Mouse (Mus musculus) small intestine, adult 2 months (tissue): Measurements from ENCODE around the gene Wrnip1. TPM values are rescaled to one million over a fixed set of nuclear protein-coding genes. Genes with fewer than 3 reads are reported as not detected.
"Not testable (repeated sequence)": the region's sequence is repeated elsewhere in the genome, so short reads cannot be mapped to it uniquely, and the experiment has no call there.

Experiments
- H3K27ac ChIP-seq: fragments of 200-500 bp; 2 replicates; pipeline ENCODE4 v1.5.1; 2012; ENCODE audit warnings: low read depth, low read length, control low read depth, inconsistent platforms; ENCODE audit not compliant: insufficient read depth
- H3K27me3 ChIP-seq: fragments of 200-500 bp; 2 replicates; pipeline ENCODE4 v1.6.1; 2012; ENCODE audit warnings: mild to moderate bottlenecking, moderate library complexity, low read length, inconsistent platforms; ENCODE audit not compliant: control insufficient read depth, insufficient read depth
- H3K36me3 ChIP-seq: fragments of 200-500 bp; 2 replicates; pipeline ENCODE4 v1.6.1; 2012; ENCODE audit warnings: mild to moderate bottlenecking, low read length, control low read depth, inconsistent platforms; ENCODE audit not compliant: control insufficient read depth, insufficient read depth
- H3K4me1 ChIP-seq: fragments of 200-500 bp; 2 replicates; pipeline ENCODE4 v1.6.1; 2012; ENCODE audit warnings: low read length, inconsistent platforms, mixed read lengths; ENCODE audit not compliant: control insufficient read depth, insufficient read depth, insufficient read length
- H3K4me3 ChIP-seq: fragments of 200-500 bp; 2 replicates; pipeline ENCODE4 v1.5.1; 2012; ENCODE audit warnings: low read depth, mild to moderate bottlenecking, control low read depth, inconsistent platforms, low read length, moderate library complexity
- CTCF ChIP-seq: fragments of 200-500 bp; IDR thresholded peaks from 2 replicates; pipeline ENCODE4 v1.5.1; 2012; ENCODE audit warnings: low read depth, mild to moderate bottlenecking, control low read depth, inconsistent platforms, low read length, moderate library complexity, mixed read lengths; ENCODE audit not compliant: insufficient replicate concordance, insufficient read length; ENCODE audit errors: extremely low read depth
- POLR2A ChIP-seq: fragments of 200-500 bp; IDR thresholded peaks from 2 replicates; pipeline ENCODE4 v1.6.1; 2012; ENCODE audit warnings: low read depth, mild to moderate bottlenecking, control low read depth, inconsistent platforms, low read length, moderate library complexity
- WGBS: fragments of 180-500 bp; shearing (Covaris S2); methylation state at CpG from one replicate; pipeline ENCODE4 v1.1.7; 2018; 5-methylcytosine and 5-hydroxymethylcytosine counted together
- polyA plus RNA-seq: library from polyadenylated mRNA; depleted of rRNA; stranded (reverse); fragments of >200 nt; gene quantifications from 2 replicates; pipeline ENCODE4 v1.2.3, GENCODE M21; 2012

Wrnip1 gene
- polyA plus RNA-seq, 1 experiment = 41.3 TPM

- H3K36me3 ChIP-seq = peaks cover 27% of the 10 kb centered on the region
- H3K4me1 ChIP-seq = peaks cover 20% of the 10 kb centered on the region; the same call in 1 of the 2 replicates
- peak overlapping the region; percentile 97 for H3K27ac ChIP-seq
- peak overlapping the region; percentile 70 for H3K4me3 ChIP-seq
- H3K27me3 ChIP-seq = no peaks in the 10 kb centered on the region
- 10% methylated on average over 1 of the region's 1 CpGs for WGBS
- TF ChIP-seq CTCF = no peak
- TF ChIP-seq POLR2A = no peak; the same call in 1 of the 2 replicates
Measured at GRCm38 (mm10) chr13:32850156-32850555, 48.3 kb downstream of the Wrnip1 start.

GRCm38 (mm10) chr13:32850668-32851404 is 49.0 kb downstream of the Wrnip1 start, which contains the start of gene Serpinb1a:
Gene Serpinb1a, minus strand, starts transcription at chr13:32851185.
- 6% methylated on average over 10 of the region's 10 CpGs for WGBS
- H3K27ac ChIP-seq = peak within 1 kb of the TSS; percentile 97
- peak within 1 kb of the TSS; percentile 70 for H3K4me3 ChIP-seq
- H3K36me3 ChIP-seq = peaks cover 20% of the 10 kb centered on the region
- no peak for TF ChIP-seq CTCF
- TF ChIP-seq POLR2A = peak; percentile 98
- H3K27me3 ChIP-seq = no peaks in the 10 kb centered on the region
- H3K4me1 ChIP-seq = peaks cover 18% of the 10 kb centered on the region; the same call in 1 of the 2 replicates

GRCm38 (mm10) chr13:32851967-32852366 is 50.1 kb downstream of the Wrnip1 start:
- no peak for TF ChIP-seq POLR2A
- peak; percentile 65; the same call in 1 of the 2 replicates for TF ChIP-seq CTCF
- peaks cover 17% of the 10 kb centered on the region; the same call in 1 of the 2 replicates for H3K4me1 ChIP-seq
- H3K4me3 ChIP-seq = no peak overlapping the region
- H3K27me3 ChIP-seq = no peaks in the 10 kb centered on the region
- peaks cover 13% of the 10 kb centered on the region for H3K36me3 ChIP-seq
- peak overlapping the region; percentile 87 for H3K27ac ChIP-seq
- WGBS = 5% methylated on average over 7 of the region's 7 CpGs

- TF ChIP-seq POLR2A = no peak
- TF ChIP-seq CTCF = no peak
- H3K27ac ChIP-seq = peak overlapping the region; percentile 75
- peaks cover 15% of the 10 kb centered on the region; the same call in 1 of the 2 replicates for H3K4me1 ChIP-seq
- H3K4me3 ChIP-seq = no peak overlapping the region
- peaks cover 10% of the 10 kb centered on the region for H3K36me3 ChIP-seq
- 59% methylated on average over 4 of the region's 4 CpGs for WGBS
- H3K27me3 ChIP-seq = no peaks in the 10 kb centered on the region
Measured at GRCm38 (mm10) chr13:32852539-32852938, 50.7 kb downstream of the Wrnip1 start.

- H3K4me3 ChIP-seq = no peak overlapping the region
- H3K27me3 ChIP-seq = no peaks in the 10 kb centered on the region
- TF ChIP-seq CTCF (no peak), POLR2A (no peak)
- H3K27ac ChIP-seq = peak overlapping the region; percentile 75
- WGBS = 58% methylated on average over 2 of the region's 2 CpGs
- H3K4me1 ChIP-seq = peaks cover 15% of the 10 kb centered on the region; the same call in 1 of the 2 replicates
- H3K36me3 ChIP-seq = peaks cover 7% of the 10 kb centered on the region
Measured at GRCm38 (mm10) chr13:32853073-32853472, 51.2 kb downstream of the Wrnip1 start.

- 75% methylated on average over 3 of the region's 3 CpGs for WGBS
- Histone ChIP-seq H3K27me3 (no peaks in the 10 kb centered on the region), H3K4me3 (no peak overlapping the region), H3K36me3 (no peaks in the 10 kb centered on the region), H3K27ac (no peak overlapping the region), H3K4me1 (0 out of 2 replicates have a peak, but pooled peaks cover 2% of the 10 kb centered on the region)
- TF ChIP-seq CTCF (no peak), POLR2A (no peak)
Measured at GRCm38 (mm10) chr13:32860821-32861220, 59.0 kb downstream of the Wrnip1 start.

- H3K4me3 ChIP-seq = no peak overlapping the region
- H3K36me3 ChIP-seq = no peaks in the 10 kb centered on the region
- H3K27ac ChIP-seq = no peak overlapping the region
- TF ChIP-seq POLR2A (no peak), CTCF (no peak)
- no peaks in the 10 kb centered on the region for H3K27me3 ChIP-seq
- 0 out of 2 replicates have a peak, but pooled peaks cover 2% of the 10 kb centered on the region for H3K4me1 ChIP-seq
Measured at GRCm38 (mm10) chr13:32863456-32863855, 61.6 kb downstream of the Wrnip1 start.

GRCm38 (mm10) chr13:32864529-32864928 is 62.7 kb downstream of the Wrnip1 start:
- H3K36me3 ChIP-seq, H3K27ac ChIP-seq, H3K27me3 ChIP-seq, H3K4me1 ChIP-seq, H3K4me3 ChIP-seq: not testable (repeated sequence)
- WGBS = 87% methylated on average over 3 of the region's 3 CpGs
